Mouse (Mus musculus) heart, embryonic 13.5 days (tissue): ENCODE results near the gene Ddx5. TPM values are rescaled to one million over a fixed set of nuclear protein-coding genes. Genes with fewer than 3 reads are reported as not detected.
"Not testable (repeated sequence)": the region's sequence is repeated elsewhere in the genome, so short reads cannot be mapped to it uniquely, and the experiment has no call there.

Source experiments
- ATAC-seq: fragments of 200-750 bp; cut with Nextera tagmentation; 2 replicates; pipeline ENCODE4 v1.8.0; 2017; ENCODE audit warnings: moderate TSS enrichment; ENCODE audit not compliant: insufficient number of reproducible peaks, low FRiP score, low TSS enrichment; ENCODE audit errors: extremely low read depth
- H3K27ac ChIP-seq: fragments of 300-500 bp; sonication (generic); replicated peaks from 2 replicates; pipeline ENCODE4 v1.5.1; 2015; ENCODE audit warnings: moderate library complexity, mild to moderate bottlenecking, inconsistent platforms
- H3K27me3 ChIP-seq: fragments of 300-500 bp; sonication (generic); replicated peaks from 2 replicates; pipeline ENCODE4 v1.6.1; 2015; ENCODE audit warnings: mild to moderate bottlenecking, inconsistent platforms
- H3K36me3 ChIP-seq: fragments of 300-500 bp; sonication (generic); 2 replicates; pipeline ENCODE4 v1.6.1; 2015; ENCODE audit warnings: mild to moderate bottlenecking, inconsistent platforms
- H3K4me1 ChIP-seq: fragments of 300-500 bp; sonication (generic); 2 replicates; pipeline ENCODE4 v1.6.1; 2015; ENCODE audit warnings: inconsistent platforms
- H3K4me2 ChIP-seq: fragments of 300-500 bp; sonication (generic); 2 replicates; pipeline ENCODE4 v1.6.1; 2015; ENCODE audit warnings: inconsistent platforms, mild to moderate bottlenecking, moderate library complexity
- H3K4me3 ChIP-seq: fragments of 300-500 bp; sonication (generic); 2 replicates; pipeline ENCODE4 v1.5.1; 2015; ENCODE audit warnings: moderate library complexity, mild to moderate bottlenecking, inconsistent platforms
- H3K9ac ChIP-seq: fragments of 300-500 bp; sonication (generic); 2 replicates; pipeline ENCODE4 v1.6.1; 2015; ENCODE audit warnings: inconsistent platforms, mild to moderate bottlenecking, moderate library complexity
- H3K9me3 ChIP-seq: fragments of 300-500 bp; sonication (generic); 2 replicates; pipeline ENCODE4 v1.6.1; 2016; ENCODE audit warnings: inconsistent platforms
- WGBS: fragments of 180-500 bp; shearing (Covaris S2); methylation state at CpG from one replicate; pipeline ENCODE4 v1.1.7; 2015; ENCODE audit warnings: mixed read lengths; 5-methylcytosine and 5-hydroxymethylcytosine counted together
- polyA plus RNA-seq: library from polyadenylated mRNA; unstranded; fragments of >200 nt; fragmentation: Nextera tagmentation; extraction: Ambion mirVana; gene quantifications from 2 replicates; pipeline ENCODE4 v1.2.1, GENCODE M21; 2015

The Ddx5 gene
- polyA plus RNA-seq, 1 experiment from 2014 or later = 192 TPM

DNA sequence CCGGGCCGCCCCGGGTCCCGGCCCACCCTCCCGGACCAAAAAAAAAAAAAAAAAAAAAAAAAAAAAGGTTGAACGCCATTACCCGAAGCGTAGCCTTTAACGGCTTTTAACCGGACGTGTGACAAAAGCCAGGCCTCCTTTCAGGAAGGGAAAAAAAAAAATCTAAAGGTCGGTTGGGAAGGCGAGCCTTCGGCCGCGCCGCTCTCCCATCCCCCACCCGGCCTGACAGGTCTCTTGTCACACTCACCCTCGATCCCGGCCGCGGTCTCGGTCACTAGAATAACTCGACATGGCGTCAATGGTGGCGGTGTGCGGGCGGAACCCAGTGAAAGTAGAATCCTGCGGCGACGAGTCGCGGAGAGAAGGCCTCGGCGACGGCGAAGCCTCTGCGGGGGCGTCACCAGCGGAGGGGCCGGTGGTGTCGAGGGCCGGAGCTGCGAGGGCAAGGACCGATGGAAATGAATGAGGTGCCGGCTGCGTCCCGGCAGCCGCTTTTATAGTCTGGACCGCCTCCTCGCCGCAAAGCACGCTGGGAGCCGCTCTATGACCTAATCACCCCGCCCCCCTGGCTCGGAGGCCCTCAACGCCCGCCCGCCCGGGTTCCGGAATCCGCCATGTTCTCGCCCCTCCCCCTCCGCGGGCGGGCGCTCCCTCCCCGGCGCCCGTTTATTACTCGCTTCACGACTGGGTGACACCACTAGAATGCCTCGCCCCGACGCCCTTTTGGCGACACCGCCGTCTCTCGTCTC, 785 bp downstream of the Ddx5 start:
- under 1% methylated on average over 72 of the region's 79 CpGs for whole genome bisulfite sequencing
- Histone ChIP-seq H3K27ac (peak overlapping the region; percentile 100), H3K36me3 (peaks cover 56% of the 10 kb centered on the region), H3K9ac (peak overlapping the region; percentile 99), H3K4me3 (peak overlapping the region; percentile 96), H3K9me3 (no peaks in the 10 kb centered on the region), H3K4me2 (peak overlapping the region; percentile 93), H3K27me3 (no peaks in the 10 kb centered on the region), H3K4me1 (peaks cover 46% of the 10 kb centered on the region)
- peak; percentile 82 for ATAC-seq

DNA sequence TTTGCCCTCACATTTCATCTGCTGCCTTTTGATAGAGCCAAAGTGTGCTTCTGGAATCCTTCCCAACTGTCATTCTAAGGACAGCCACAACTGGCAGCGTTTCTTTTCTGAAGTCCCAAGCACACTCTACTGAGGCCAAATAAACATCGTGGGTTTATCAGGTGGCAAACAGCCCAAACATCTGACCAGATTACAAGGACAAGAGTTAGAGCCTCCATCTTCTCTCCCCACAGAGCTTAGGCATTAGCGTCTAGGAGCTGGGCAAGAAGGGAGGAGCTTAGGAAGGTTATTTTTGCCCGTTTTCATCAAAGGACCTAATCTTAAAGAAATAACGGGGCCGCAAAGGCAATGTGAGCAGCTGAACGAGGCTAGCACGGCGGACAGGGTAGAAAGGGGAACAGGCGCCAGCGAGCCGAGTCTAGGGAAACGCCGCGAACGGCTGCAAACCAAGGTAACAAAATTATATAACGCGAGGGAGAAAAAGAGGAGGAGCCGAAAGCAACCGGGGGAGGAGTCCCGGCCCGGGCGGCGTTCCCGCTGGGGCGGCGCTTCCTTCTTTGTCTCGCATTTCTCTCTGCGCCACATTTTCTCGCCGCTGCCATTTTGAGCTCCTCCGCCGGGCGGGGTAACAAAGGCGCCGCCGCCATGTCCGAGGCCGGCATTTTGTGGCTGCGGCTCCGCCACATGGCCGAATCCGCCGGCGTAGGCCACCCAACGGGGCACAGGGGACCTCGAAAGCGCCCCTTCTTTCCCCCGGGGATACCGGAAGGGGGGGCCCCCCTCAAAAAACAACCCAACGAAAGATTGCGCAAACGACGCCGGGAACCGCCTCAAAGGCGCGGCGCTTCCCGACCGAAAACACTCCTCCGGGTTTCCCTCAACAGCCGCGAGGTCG, 1.6 kb downstream of the Ddx5 start:
- H3K4me2 ChIP-seq = peak overlapping the region; percentile 75
- H3K36me3 ChIP-seq = peaks cover 56% of the 10 kb centered on the region
- H3K27me3 ChIP-seq = no peaks in the 10 kb centered on the region
- H3K9me3 ChIP-seq = no peaks in the 10 kb centered on the region
- H3K9ac ChIP-seq = peak overlapping the region; percentile 99
- H3K4me1 ChIP-seq = peaks cover 50% of the 10 kb centered on the region
- WGBS = under 1% methylated on average over 65 of the region's 65 CpGs
- ATAC-seq = peak; percentile 5; the same call in 1 of the 2 replicates
- H3K4me3 ChIP-seq = peak overlapping the region; percentile 96
- peak overlapping the region; percentile 100 for H3K27ac ChIP-seq

DNA sequence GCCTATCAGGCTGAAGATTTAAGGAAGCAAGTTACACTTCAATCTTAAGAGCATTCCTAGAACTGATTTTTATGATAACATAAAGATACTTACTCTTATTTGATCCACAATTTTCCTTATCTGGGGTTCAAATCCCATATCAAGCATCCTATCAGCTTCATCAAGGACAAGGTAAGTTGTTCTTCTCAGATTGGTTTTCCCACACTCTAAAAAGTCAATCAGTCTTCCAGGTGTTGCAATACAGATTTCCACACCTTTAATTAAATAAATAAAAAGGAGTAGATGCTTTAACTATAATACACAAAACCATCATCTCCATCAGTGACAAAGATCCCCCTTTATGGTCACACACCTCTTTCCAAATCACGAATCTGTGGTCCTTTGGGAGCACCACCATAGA, 3.9 kb downstream of the Ddx5 start:
- H3K9me3 ChIP-seq = no peaks in the 10 kb centered on the region
- no peaks in the 10 kb centered on the region for H3K27me3 ChIP-seq
- peak overlapping the region; percentile 96 for H3K4me3 ChIP-seq
- H3K27ac ChIP-seq = no peak overlapping the region
- H3K36me3 ChIP-seq = peaks cover 72% of the 10 kb centered on the region
- no peak for ATAC-seq
- H3K4me1 ChIP-seq = peaks cover 46% of the 10 kb centered on the region
- peak overlapping the region; percentile 75 for H3K4me2 ChIP-seq
- WGBS = 77% methylated on average over 1 of the region's 1 CpGs
- no peak overlapping the region for H3K9ac ChIP-seq

DNA sequence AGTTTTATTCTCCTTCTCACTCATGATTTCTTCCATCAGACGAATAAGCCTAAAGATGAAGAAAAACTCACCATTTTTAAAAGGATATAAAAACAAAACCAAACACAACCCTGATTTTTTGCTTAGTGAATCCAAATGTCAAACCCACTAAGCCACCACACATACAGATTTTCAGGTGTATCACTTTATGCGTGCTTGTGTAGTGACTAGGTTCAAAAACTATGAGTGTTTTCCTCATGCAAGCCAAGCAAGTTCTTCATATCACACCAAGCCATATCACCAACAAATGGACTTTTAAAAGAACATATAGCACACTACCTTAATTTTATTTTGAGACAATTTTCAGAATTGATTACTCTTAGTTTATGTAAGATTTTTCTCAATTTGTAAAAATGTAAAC, 4.5 kb downstream of the Ddx5 start:
- Histone ChIP-seq H3K9ac (no peak overlapping the region), H3K4me3 (peak overlapping the region; percentile 8; the same call in 1 of the 2 replicates), H3K36me3 (peaks cover 76% of the 10 kb centered on the region), H3K4me2 (peak overlapping the region; percentile 75; the same call in 1 of the 2 replicates), H3K4me1 (peaks cover 46% of the 10 kb centered on the region), H3K9me3 (no peaks in the 10 kb centered on the region), H3K27ac (no peak overlapping the region), H3K27me3 (no peaks in the 10 kb centered on the region)
- 90% methylated on average over 2 of the region's 2 CpGs for WGBS
- ATAC-seq = no peak

DNA sequence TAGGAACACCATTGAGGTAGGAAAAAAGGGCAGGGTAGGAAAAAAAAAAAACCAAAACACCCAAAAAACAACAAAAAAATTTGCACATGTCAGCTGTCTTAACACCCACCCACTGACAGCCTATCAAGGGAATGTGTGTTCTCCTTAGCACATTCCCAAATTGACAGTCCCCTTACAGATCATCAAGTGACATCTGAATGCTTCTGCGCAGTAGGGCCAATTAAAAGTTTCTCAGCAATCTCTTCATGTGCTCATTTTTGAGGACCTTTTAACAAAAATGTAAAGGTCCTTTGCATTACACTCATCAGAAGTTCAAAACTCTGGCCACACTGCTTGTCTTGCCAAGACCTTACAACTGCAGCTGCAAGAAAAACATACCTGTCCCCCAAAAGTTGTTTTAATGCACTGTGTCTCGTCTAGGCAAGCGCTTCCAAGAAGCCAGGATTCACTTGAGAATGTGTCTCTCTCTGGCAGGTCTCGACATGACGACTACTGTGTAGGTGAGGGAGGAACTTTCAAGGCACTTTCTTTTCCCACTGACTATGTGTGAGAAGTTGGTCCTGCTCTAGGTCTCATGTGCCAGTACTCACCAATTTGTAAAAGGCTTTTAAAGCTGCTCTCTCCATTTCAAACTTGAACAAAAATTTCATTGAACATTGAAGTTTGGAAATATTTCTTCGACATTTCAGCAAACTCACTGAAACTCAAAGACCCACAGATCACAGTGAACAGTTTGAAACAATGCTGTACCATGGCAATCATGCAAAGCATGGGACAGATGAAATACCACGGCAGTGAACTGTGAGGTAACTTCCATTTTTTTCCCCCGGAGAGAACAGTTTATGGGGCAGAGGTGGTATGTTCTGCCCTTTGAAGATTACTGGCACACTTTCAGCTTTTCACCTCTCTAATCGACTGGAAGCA, 5.9 kb downstream of the Ddx5 start:
- Histone ChIP-seq H3K4me1 (peaks cover 49% of the 10 kb centered on the region), H3K36me3 (peaks cover 76% of the 10 kb centered on the region), H3K9me3 (no peaks in the 10 kb centered on the region), H3K4me3 (peak overlapping the region; percentile 8; the same call in 1 of the 2 replicates), H3K9ac (no peak overlapping the region), H3K27ac (no peak overlapping the region), H3K27me3 (no peaks in the 10 kb centered on the region), H3K4me2 (peak overlapping the region; percentile 11; the same call in 1 of the 2 replicates)
- ATAC-seq = no peak
- 76% methylated on average over 9 of the region's 9 CpGs for WGBS

DNA sequence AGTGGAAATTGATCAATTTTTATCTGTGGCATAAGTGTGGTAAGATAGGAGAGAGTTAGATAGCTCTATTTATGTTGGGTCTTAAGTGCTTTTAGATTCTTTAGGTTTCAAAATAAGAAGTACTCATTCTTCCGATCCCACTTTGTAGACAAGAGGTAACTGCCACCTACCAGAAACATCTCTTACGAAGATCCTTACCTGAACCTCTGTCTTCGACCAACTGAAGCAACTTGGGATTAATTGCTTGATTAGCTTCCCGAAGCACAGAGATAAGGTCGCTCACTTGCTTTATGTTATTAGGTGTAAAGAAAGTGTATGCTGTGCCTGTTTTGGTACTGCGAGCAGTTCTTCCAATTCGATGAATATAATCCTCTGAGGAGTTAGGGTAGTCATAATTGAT, 6.7 kb downstream of the Ddx5 start:
- Histone ChIP-seq H3K4me1 (peaks cover 57% of the 10 kb centered on the region), H3K36me3 (peaks cover 74% of the 10 kb centered on the region), H3K4me3 (peak overlapping the region; percentile 2; the same call in 1 of the 2 replicates), H3K4me2 (peak overlapping the region; percentile 18; the same call in 1 of the 2 replicates)
- WGBS = 78% methylated on average over 7 of the region's 7 CpGs
- not testable (repeated sequence) for H3K27me3 ChIP-seq, H3K9me3 ChIP-seq, H3K9ac ChIP-seq, ATAC-seq, H3K27ac ChIP-seq

DNA sequence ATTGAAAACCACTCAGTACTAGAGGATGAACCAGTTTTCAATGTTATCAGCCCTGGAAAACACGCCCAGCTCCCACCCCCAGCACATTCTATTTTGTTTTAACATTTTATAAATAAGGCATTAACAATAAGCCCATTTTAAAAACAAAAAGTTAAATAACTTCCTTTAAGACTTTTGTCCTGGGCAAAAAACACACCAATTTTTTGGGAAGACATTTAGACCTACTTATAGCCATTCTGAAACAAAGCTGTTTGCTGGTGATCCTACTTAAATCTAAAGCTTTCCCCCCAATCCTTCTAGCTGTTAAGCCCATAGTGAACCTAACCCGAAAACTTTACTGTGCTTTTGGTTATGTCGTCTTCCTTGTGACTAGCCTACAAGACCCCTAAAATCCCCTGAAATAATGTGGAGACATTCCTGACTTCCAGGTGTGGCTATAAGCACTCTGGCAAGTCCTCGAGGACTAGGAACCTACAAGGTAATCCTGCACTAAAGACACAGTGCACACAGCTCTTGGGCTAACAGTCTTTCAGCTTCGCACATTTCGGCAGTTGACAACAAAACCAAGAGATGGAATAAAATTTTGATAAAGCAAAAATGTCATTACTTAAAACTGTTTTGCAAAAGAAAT, 8.3 kb downstream of the Ddx5 start:
- Histone ChIP-seq H3K36me3 (peaks cover 71% of the 10 kb centered on the region), H3K4me2 (peak overlapping the region; percentile 89), H3K27ac (peak overlapping the region; percentile 98), H3K4me1 (peaks cover 48% of the 10 kb centered on the region), H3K9ac (no peak overlapping the region; the same call in 1 of the 2 replicates), H3K9me3 (no peaks in the 10 kb centered on the region), H3K4me3 (peak overlapping the region; percentile 90), H3K27me3 (no peaks in the 10 kb centered on the region)
- ATAC-seq = no peak
- WGBS = 74% methylated on average over 6 of the region's 6 CpGs

DNA sequence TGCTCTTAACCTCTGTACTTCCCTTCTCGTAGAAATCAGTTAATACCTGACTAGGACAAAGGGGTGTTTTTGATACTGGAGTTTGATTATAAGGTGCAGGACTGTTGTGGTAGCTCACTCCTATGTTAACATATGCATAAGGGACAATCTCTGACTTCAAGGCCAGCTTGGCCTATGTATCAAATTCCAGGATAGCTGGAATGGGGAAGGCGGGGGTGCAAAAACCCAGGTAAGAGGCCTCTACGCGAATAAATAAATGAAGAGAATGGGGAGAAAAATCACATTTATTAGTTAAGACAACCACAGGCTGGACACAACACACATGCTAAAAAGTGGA, 8.9 kb downstream of the Ddx5 start:
- peaks cover 71% of the 10 kb centered on the region for H3K36me3 ChIP-seq
- H3K9ac ChIP-seq = peak overlapping the region; percentile 94
- H3K4me2 ChIP-seq = peak overlapping the region; percentile 89
- H3K9me3 ChIP-seq = no peaks in the 10 kb centered on the region
- peak overlapping the region; percentile 98 for H3K27ac ChIP-seq
- peak overlapping the region; percentile 90 for H3K4me3 ChIP-seq
- H3K27me3 ChIP-seq = no peaks in the 10 kb centered on the region
- H3K4me1 ChIP-seq = peaks cover 41% of the 10 kb centered on the region
- ATAC-seq = no peak
- 69% methylated on average over 4 of the region's 4 CpGs for WGBS

DNA sequence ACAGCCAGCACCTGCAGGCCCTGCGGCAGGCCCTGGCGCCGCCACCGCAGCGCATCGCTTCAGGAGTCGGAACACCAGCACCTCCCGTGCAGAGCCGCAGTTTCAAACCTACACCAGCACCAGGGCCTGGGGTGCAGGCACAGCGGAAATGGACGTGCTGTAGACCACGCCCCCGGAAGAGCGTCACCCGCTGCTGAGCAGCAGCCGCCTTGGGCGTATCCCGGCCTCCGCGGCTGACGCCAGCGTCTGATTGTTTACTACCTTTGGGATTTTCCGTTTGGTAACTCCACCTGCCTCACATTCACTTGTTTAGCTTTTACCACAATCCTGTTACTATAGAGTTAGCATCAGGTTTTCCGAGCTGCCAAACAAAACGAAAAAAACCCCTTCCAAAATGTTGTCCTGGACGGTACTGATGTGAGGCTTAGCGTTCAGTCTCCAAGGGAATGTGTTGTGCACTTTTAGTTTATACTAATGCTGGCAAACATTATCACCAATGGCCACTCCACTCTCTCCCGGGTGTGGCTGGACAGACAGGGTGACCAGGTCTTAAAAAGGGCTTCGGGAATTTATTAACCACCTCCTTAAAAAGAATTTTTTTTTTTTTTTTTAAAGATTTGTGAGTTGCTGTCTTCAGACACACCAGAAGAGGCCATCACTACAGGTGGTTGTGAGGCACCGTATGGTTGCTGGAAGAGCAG, 9.4 kb downstream of the Ddx5 start, which contains the start of gene Polg2:
Gene Polg2 (minus strand): TSS at position 150 of the 701 bp plus-strand sequence.
- peak within 1 kb of the TSS; percentile 90 for H3K4me3 ChIP-seq
- no peaks in the 10 kb centered on the region for H3K9me3 ChIP-seq
- peak within 1 kb of the TSS; percentile 89 for H3K4me2 ChIP-seq
- 1% methylated on average over 30 of the region's 30 CpGs for WGBS
- peak within 1 kb of the TSS; percentile 98 for H3K27ac ChIP-seq
- no peaks in the 10 kb centered on the region for H3K27me3 ChIP-seq
- peak within 1 kb of the TSS; percentile 94 for H3K9ac ChIP-seq
- peak; percentile 99 for ATAC-seq
- peaks cover 71% of the 10 kb centered on the region for H3K36me3 ChIP-seq
- peaks cover 36% of the 10 kb centered on the region for H3K4me1 ChIP-seq
